Mouse (Mus musculus) midbrain, embryonic 10.5 days (tissue): ENCODE data around the gene Zfp784. TPM values are rescaled to one million over a fixed set of nuclear protein-coding genes. Genes with fewer than 3 reads are reported as not detected.

Experiments used
- DNase-seq: peaks from one replicate; pipeline ENCODE4 v3.0.0-alpha.2; 2017; ENCODE audit warnings: low spot score
- H3K27ac ChIP-seq: fragments of 300-500 bp; sonication (generic); replicated peaks from 2 replicates; pipeline ENCODE4 v1.5.1; 2016; ENCODE audit warnings: mild to moderate bottlenecking
- H3K27me3 ChIP-seq: fragments of 300-500 bp; sonication (generic); 2 replicates; pipeline ENCODE4 v1.6.1; 2016; ENCODE audit warnings: low read depth, mild to moderate bottlenecking; ENCODE audit not compliant: poor library complexity, severe bottlenecking
- H3K36me3 ChIP-seq: fragments of 300-500 bp; sonication (generic); 2 replicates; pipeline ENCODE4 v1.6.1; 2016; ENCODE audit warnings: mild to moderate bottlenecking, moderate library complexity
- H3K4me1 ChIP-seq: fragments of 300-500 bp; sonication (generic); 2 replicates; pipeline ENCODE4 v1.6.1; 2016
- H3K4me3 ChIP-seq: fragments of 300-500 bp; sonication (generic); 2 replicates; pipeline ENCODE4 v1.5.1; 2016; ENCODE audit warnings: mild to moderate bottlenecking, moderate library complexity
- H3K9me3 ChIP-seq: fragments of 300-500 bp; sonication (generic); replicated peaks from 2 replicates; pipeline ENCODE4 v1.6.1; 2016; ENCODE audit warnings: mild to moderate bottlenecking
- WGBS: fragments of 180-500 bp; shearing (Covaris S2); methylation state at CpG from one replicate; pipeline ENCODE4 v1.1.7; 2016; 5-methylcytosine and 5-hydroxymethylcytosine counted together
- polyA plus RNA-seq: library from polyadenylated mRNA; unstranded; fragments of >200 nt; fragmentation: Nextera tagmentation; extraction: Ambion mirVana; gene quantifications from 2 replicates; pipeline ENCODE4 v1.2.1, GENCODE M21; 2016

The Zfp784 gene
- polyA plus RNA-seq, 1 experiment from 2014 or later, result 2.8 TPM

DNA sequence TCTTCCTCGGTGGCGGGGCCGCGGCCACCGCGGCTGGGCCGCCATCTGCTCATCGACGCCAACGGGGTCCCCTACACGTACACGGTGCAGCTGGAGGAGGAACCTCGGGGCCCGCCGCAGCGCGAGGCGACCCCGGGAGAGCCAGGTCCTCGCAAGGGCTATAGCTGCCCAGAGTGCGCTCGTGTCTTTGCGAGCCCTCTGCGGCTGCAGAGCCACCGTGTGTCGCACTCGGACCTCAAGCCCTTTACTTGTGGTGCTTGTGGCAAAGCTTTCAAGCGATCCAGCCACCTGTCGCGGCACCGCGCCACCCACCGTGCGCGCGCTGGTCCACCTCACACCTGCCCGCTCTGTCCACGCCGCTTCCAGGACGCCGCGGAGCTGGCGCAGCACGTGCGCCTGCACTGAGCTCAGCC lies 14.7 kb upstream of the Zfp784 start:
- 4% methylated on average over 44 of the region's 45 CpGs for WGBS
- Histone ChIP-seq H3K27me3 (peaks cover 73% of the 10 kb centered on the region), H3K4me1 (peaks cover 56% of the 10 kb centered on the region), H3K9me3 (no peaks in the 10 kb centered on the region), H3K36me3 (no peaks in the 10 kb centered on the region), H3K4me3 (peak overlapping the region; percentile 88), H3K27ac (peak overlapping the region; percentile 23; the same call in 1 of the 2 replicates)
- DNase-seq, result peak; percentile 39

DNA sequence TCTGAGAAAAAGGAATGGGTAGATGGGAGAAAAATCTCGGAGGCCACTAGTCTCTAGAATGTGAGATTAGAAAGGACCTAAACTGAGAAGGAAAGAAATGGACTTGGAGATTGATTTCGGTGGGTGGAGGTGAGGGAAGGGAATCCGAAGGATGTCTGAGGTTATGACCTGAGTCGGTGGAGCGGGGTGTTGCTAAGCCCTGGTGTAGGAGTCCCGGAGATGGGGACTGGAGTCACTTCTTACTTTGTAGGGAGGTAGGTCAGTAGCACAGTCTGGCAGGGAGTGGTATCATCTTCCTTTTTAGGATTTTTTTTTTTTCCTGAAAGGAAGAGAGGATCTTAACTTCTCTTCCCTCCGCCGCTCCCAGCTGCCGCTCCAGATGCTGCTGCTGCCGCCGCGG lies 14.2 kb upstream of the Zfp784 start:
- Histone ChIP-seq H3K27me3 (peaks cover 68% of the 10 kb centered on the region), H3K27ac (0 out of 2 replicates have a peak overlapping the region, but pooled peaks have one; percentile 23), H3K4me1 (peaks cover 52% of the 10 kb centered on the region), H3K4me3 (peak overlapping the region; percentile 88), H3K36me3 (no peaks in the 10 kb centered on the region), H3K9me3 (no peaks in the 10 kb centered on the region)
- WGBS, result 3% methylated on average over 12 of the region's 12 CpGs
- no peak for DNase-seq

DNA sequence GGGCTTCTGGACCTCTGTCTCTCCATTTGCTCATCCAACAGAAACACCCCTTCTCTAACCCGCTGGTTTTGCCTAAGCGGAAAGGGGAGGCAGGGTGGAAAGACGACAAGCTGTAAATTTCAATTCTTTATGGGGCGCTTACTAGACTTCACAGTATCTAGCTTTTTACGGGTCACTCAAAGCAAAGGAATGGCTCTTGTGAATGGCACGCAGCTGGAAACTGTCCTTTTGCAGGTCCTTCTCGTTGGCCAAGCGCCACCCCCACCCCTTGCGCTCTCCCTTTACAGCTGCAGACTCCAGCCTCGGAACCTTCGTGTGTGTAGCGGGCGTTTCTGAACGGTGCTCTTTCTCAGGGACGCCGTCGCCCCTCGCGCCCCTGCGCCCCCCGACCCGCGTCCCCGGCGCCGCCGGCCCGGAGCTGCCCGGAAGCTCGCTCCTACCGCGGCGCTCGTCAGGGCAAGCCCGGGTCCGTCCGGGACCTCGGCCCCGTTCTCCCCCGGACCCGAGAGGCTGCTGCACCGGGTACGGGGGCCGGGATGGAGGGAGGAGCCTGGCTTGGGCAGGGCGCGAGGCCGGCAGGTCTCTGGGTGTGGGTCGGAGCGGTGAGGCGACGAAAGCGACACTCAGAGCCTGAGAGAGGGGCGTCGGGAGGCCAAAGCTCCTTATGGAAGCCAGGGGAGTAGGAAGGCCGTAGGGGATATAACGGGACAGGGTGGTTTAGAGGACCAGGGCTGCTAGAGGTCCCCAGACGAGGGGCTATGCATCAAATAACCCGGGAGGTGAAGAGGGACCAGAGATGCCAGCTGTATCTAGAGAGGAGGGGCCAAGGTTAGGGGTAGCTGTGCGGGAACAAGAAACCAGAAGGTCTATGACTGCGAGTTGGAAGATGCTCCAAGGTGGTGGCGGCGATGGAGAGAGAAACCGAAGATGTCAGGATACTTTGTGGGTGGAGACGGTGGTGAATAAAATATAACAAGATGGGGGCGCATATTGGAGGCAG lies 13.2 kb upstream of the Zfp784 start, which contains the start of gene Zfp580:
Gene Zfp580 (plus strand): TSS at position 346 of the 1,000 bp plus-strand sequence.
- H3K4me1 ChIP-seq, result peaks cover 42% of the 10 kb centered on the region
- H3K27me3 ChIP-seq, result peaks cover 59% of the 10 kb centered on the region
- DNase-seq, result peak; percentile 86
- H3K4me3 ChIP-seq, result peak within 1 kb of the TSS; percentile 88
- H3K9me3 ChIP-seq, result no peaks in the 10 kb centered on the region
- WGBS, result 1% methylated on average over 65 of the region's 65 CpGs
- H3K27ac ChIP-seq, result peak within 1 kb of the TSS; percentile 92
- H3K36me3 ChIP-seq, result no peaks in the 10 kb centered on the region

DNA sequence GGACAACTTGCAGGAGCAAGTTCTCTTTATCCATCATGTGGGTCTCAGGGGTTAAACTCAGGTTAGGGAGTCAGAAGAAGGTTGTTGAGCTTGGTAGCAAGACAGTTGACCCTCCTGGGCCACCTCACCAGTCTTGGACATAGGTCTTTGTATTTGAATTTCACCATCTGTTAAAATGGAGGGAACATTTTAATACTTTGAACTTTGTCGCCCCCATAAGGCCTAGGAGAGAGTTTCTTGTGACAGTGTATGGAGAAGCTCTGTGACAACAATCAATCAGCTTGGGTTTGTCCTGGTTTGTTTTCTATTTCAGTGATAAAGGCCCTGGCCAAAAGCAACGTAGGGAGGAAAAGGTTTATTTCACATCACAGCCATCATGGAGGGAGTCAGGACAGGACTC lies 9.1 kb upstream of the Zfp784 start:
- Histone ChIP-seq H3K27ac (no peak overlapping the region), H3K36me3 (no peaks in the 10 kb centered on the region), H3K27me3 (peaks cover 17% of the 10 kb centered on the region), H3K4me3 (no peak overlapping the region), H3K4me1 (peaks cover 18% of the 10 kb centered on the region), H3K9me3 (no peaks in the 10 kb centered on the region)
- no peak for DNase-seq
- 36% methylated on average over 2 of the region's 2 CpGs for WGBS

DNA sequence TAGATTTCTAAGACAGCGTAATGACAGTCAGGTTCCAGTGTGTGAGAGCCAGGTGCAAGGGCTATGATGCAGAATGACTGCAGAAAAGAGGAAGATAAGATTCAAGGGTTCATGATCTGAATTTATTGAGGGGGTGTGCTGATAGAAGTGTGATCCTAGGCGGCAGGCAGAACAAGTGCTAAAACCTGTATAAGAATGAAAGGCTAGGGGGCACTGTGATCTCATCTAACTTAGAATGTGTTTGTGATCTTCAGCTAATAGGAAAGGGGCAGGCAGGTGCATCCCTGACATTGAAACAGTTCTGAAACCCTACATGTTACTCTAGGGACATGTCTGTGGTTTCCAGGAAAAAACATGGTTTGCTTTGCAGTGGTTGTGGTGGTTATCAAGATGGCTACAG lies 7.9 kb upstream of the Zfp784 start:
- Histone ChIP-seq H3K27me3 (peaks cover 9% of the 10 kb centered on the region), H3K4me3 (no peak overlapping the region), H3K9me3 (no peaks in the 10 kb centered on the region), H3K27ac (no peak overlapping the region), H3K36me3 (peaks cover 6% of the 10 kb centered on the region), H3K4me1 (peaks cover 9% of the 10 kb centered on the region)
- WGBS, result 77% methylated on average over 2 of the region's 2 CpGs
- no peak for DNase-seq

DNA sequence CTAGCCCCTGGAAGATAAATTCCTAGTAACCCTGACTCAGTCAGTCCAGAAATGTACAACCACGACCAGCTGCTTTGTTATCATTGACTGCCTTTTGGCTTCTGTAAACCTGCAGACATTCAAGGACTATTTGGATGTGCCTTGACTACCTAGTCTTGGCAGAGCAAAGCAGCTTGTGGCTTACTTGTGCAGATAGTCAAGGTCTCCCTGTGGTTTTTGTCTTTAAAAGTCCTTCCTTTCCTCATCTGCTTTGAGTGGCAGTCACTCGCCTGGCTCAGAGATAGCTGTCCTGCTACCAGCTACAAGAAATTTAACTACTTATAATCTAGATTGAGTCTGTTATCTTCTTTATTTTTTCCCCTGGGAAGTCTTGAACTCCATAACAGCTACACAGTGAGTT lies 6.7 kb upstream of the Zfp784 start:
- H3K27me3 ChIP-seq, result 0 out of 2 replicates have a peak, but pooled peaks cover 3% of the 10 kb centered on the region

DNA sequence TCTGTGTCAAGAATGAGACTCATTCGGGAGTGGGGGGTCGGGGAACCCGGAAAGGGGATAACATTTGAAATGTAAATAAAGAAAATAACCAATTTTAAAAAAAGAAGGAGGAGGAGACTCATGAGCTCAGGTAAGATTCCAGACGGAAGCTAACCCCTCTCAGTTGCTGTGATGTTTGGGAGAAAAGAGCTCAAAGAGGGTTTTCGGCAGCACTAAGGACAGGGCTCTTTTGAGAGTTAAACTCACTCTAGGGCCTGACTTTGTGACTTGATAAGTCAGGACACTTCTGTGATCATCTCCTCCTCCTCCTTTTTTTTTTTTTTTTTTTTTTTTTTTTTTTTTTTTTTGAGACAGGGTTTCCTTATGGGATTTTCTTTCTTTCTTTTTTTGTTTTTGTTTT lies 694 bp upstream of the Zfp784 start:
- Histone ChIP-seq H3K4me3 (peak overlapping the region; percentile 64), H3K27ac (peak overlapping the region; percentile 94), H3K36me3 (peaks cover 42% of the 10 kb centered on the region), H3K9me3 (peaks cover 7% of the 10 kb centered on the region; the same call in 1 of the 2 replicates), H3K27me3 (no peaks in the 10 kb centered on the region), H3K4me1 (peaks cover 21% of the 10 kb centered on the region)
- no peak for DNase-seq
- WGBS, result 46% methylated on average over 5 of the region's 5 CpGs

More for the DNA sequence above, 6.7 kb upstream of the Zfp784 start:
- no peak overlapping the region for H3K27ac ChIP-seq
- H3K4me3 ChIP-seq, result no peak overlapping the region
- 75% methylated on average over 2 of the region's 2 CpGs for WGBS
- peaks cover 16% of the 10 kb centered on the region for H3K36me3 ChIP-seq
- no peaks in the 10 kb centered on the region for H3K4me1 ChIP-seq
- no peaks in the 10 kb centered on the region for H3K9me3 ChIP-seq
- DNase-seq, result no peak

DNA sequence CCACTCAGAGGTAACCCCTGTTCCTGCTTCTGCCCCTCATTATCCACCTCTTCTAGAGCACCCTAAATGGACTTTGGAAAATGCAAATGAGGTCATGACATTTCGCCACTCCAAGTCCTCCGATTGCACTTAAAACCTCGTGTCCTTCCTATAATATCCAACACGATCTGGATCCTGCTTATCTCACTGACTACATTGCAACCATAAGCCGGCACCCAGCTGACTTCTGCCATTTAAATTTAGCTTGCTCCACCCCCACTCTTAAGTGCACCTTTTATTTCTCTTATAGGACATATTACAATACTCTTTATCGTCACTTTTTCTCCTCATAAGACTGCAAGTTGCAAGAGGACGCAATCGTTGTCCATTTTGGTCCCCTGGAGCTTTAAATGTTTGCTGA lies 779 bp downstream of the Zfp784 start:
- Histone ChIP-seq H3K4me1 (peaks cover 21% of the 10 kb centered on the region), H3K27ac (peak overlapping the region; percentile 94), H3K9me3 (peaks cover 10% of the 10 kb centered on the region; the same call in 1 of the 2 replicates), H3K27me3 (no peaks in the 10 kb centered on the region), H3K4me3 (peak overlapping the region; percentile 64), H3K36me3 (peaks cover 57% of the 10 kb centered on the region)
- DNase-seq, result no peak
- 92% methylated on average over 8 of the region's 8 CpGs for WGBS

DNA sequence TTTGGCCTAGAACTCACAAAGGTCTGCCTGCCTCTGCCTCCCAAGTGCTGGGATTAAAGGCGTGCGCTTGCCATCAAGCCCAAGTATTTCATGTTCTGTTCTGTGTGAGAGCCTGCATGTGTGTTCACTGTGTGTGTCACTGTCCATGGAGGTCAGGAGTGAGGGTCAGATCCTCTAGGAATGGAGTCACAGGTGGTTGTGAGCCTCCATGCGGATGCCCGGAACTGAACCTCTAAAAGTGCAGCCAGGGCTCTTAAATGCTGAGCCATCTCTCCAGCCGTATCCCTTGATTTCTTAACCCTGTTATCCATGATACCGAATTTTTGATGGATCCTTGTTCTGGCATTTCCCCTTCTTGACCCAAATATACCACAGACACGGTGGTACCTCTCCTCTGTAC lies 1.2 kb downstream of the Zfp784 start:
- Histone ChIP-seq H3K36me3 (peaks cover 61% of the 10 kb centered on the region), H3K27me3 (no peaks in the 10 kb centered on the region), H3K27ac (no peak overlapping the region), H3K4me1 (peaks cover 21% of the 10 kb centered on the region), H3K4me3 (no peak overlapping the region), H3K9me3 (peaks cover 14% of the 10 kb centered on the region)
- no peak for DNase-seq
- 94% methylated on average over 7 of the region's 7 CpGs for WGBS

DNA sequence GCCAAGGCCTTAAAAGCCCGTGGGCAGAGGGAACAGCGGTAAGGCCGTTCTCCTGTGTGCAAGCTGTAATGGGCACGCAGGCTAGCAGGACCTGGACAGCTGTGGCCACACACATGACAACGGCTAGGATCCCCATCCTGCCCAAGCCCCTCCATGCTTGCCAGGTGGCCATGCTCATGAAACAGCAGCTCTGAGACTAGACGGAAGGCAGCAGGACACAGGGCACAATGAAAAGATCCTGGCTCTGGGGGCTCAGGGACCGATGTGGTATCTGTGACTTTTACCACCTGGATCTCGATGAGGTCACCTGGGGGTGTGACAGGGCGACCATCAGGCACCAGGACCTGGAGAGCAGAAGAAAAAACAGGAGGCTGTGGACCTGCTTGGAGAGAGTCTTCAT lies 2.1 kb downstream of the Zfp784 start:
- no peak overlapping the region for H3K4me3 ChIP-seq
- H3K27me3 ChIP-seq, result 0 out of 2 replicates have a peak, but pooled peaks cover under 1% of the 10 kb centered on the region
- DNase-seq, result no peak
- no peak overlapping the region for H3K27ac ChIP-seq
- peaks cover 21% of the 10 kb centered on the region for H3K4me1 ChIP-seq
- peaks cover 64% of the 10 kb centered on the region for H3K36me3 ChIP-seq
- H3K9me3 ChIP-seq, result peaks cover 23% of the 10 kb centered on the region
- WGBS, result 94% methylated on average over 9 of the region's 9 CpGs

DNA sequence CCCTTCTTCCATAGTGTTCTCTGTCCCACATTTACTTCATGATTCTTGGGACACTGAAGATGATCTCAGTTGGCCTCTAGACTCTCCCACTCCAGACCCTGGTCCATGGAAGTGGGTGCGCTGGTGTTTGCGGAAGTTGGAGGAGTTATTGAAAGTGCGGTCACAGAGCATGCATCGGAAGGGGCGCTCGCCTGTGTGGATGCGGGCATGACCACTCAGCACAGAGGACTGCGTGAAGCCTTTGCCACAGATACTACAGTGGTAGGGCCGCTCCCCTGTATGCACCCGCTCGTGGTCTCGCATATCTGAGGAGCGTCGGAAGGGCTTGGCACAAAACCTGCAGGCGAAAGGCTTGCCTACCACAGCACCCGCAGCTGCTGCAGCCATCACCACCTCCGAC lies 2.6 kb downstream of the Zfp784 start:
- Histone ChIP-seq H3K27me3 (peaks cover 5% of the 10 kb centered on the region; the same call in 1 of the 2 replicates), H3K9me3 (peaks cover 28% of the 10 kb centered on the region), H3K4me3 (no peak overlapping the region), H3K4me1 (peaks cover 21% of the 10 kb centered on the region), H3K36me3 (peaks cover 66% of the 10 kb centered on the region), H3K27ac (no peak overlapping the region)
- DNase-seq, result no peak
- 97% methylated on average over 17 of the region's 17 CpGs for WGBS

DNA sequence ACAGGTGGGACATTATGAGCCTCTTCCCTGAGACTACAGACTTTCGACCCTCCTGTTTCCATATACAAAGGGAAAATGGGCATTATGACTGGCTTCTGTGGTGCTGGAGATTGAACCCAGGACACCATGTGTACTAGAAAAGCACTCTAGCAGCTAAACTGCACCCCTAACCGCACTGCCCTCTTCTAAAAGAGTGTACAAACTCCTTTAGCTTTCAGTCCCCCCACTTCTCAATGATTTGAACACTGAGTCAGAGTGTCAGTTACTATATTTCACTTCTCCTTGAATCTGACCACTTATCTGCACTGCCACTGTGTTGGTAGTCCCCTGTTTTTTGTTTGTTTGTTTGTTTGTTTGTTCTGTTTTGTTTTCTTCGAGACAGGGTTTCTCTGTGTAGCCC lies 4.4 kb downstream of the Zfp784 start, which contains the start of gene 4632433K11Rik:
Gene 4632433K11Rik (plus strand): TSS at position 301 of the 400 bp plus-strand sequence.
- 87% methylated on average over 3 of the region's 3 CpGs for WGBS
- Histone ChIP-seq H3K27ac (no peak within 1 kb of the TSS), H3K4me3 (no peak within 1 kb of the TSS), H3K4me1 (peaks cover 11% of the 10 kb centered on the region), H3K9me3 (peaks cover 47% of the 10 kb centered on the region), H3K36me3 (peaks cover 77% of the 10 kb centered on the region), H3K27me3 (peaks cover 16% of the 10 kb centered on the region)
- DNase-seq, result no peak

DNA sequence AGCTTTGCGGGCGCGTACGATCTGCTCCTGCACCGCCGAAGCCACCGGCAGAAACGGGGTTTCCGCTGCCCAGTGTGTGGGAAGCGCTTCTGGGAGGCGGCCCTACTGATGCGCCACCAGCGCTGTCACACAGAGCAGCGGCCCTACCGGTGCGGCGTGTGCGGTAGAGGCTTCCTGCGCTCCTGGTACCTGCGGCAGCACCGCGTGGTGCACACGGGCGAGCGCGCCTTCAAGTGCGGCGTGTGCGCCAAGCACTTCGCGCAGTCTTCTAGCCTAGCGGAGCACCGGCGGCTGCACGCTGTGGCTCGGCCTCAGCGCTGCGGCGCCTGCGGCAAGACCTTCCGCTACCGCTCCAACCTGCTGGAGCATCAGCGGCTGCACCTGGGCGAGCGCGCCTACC lies 6.8 kb downstream of the Zfp784 start:
- Histone ChIP-seq H3K4me1 (no peaks in the 10 kb centered on the region), H3K27ac (no peak overlapping the region), H3K27me3 (peaks cover 16% of the 10 kb centered on the region), H3K36me3 (peaks cover 99% of the 10 kb centered on the region), H3K4me3 (no peak overlapping the region), H3K9me3 (peaks cover 48% of the 10 kb centered on the region)
- WGBS, result 70% methylated on average over 46 of the region's 46 CpGs
- no peak for DNase-seq
